Mouse (Mus musculus): ENCODE measurements at regions not wholly inside any gene's neighbourhood (a gene's known extent, or its start where the extent isn't known, plus 50 kb on each side); places are given as distances from the start of the nearest gene placed in this dataset.
A peak's percentile ranks its signal among the peaks of the same experiment; 100 is the strongest.
"Not testable (repeated sequence)": the region's sequence is repeated elsewhere in the genome, so short reads cannot be mapped to it uniquely, and the experiment has no call there.

DNA sequence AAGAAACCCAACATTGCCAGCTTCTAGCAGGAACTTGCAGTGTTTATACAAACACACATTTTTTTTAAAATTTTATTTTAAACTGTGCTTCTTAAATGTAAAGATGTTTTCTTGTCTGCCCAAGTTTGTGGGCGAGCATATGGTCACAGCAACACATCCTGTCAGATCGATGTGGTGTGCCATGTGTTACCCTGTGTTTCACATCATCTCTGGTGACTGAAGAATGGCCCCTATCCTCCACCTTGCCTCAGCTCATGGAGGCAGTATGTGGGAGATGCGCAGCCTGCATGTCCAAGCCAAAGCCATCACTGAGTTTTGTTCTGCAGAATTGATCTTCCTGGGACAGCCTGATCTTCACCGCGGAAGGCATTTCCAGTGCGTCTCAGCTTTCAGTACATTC lies 607.9 kb upstream of the Gm19410 start:
- no peak for DNase-seq (ENCODE audit: low spot score)
- 86% methylated on average over 6 of the region's 6 CpGs for WGBS
- H3K9me3 ChIP-seq (ENCODE audit: control insufficient read depth, low read length): no peaks in the 10 kb centered on the region
- H3K27ac ChIP-seq (ENCODE audit: low read depth, low read length): no peak overlapping the region
- H3K4me1 ChIP-seq (replicated peaks; ENCODE audit: control insufficient read depth, insufficient read depth, low read length): no peaks in the 10 kb centered on the region
- no peak overlapping the region for H3K4me2 ChIP-seq (ENCODE audit: low read depth, low read length, severe bottlenecking)
- ATAC-seq (replicated peaks; ENCODE audit: low FRiP score): no peak
- H3K4me3 ChIP-seq (ENCODE audit: low read depth, low read length): no peak overlapping the region
- no peaks in the 10 kb centered on the region for H3K36me3 ChIP-seq (ENCODE audit: control insufficient read depth, insufficient read depth, low read length)
- H3K9ac ChIP-seq (ENCODE audit: low read length): no peak overlapping the region
- no peaks in the 10 kb centered on the region for H3K27me3 ChIP-seq (ENCODE audit: control insufficient read depth, insufficient read depth, low read length)

DNA sequence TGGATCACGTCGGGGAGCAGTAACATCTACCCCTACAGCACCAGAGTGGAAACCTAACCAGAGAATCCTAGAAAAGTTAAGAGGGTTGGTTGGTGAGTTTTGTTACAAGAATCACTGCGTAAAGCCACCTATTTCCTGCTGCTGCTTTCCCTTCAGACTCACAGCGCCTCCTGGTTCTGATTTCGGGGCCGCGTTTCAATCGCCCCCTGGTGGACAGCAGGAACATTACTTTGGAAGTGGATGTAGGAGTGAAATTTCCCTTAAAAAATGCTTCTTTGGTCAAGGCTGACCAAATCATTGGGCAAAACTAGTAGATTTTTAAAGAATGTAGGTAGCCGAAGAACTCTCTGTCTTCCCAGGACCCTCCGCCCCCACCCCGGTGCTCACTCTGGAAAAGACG lies 606.3 kb upstream of the Gm19410 start:
- Histone ChIP-seq H3K4me2 (ENCODE audit: low read depth, low read length, severe bottlenecking) (no peak overlapping the region), H3K4me1 (replicated peaks; ENCODE audit: control insufficient read depth, insufficient read depth, low read length) (no peaks in the 10 kb centered on the region), H3K27me3 (ENCODE audit: control insufficient read depth, insufficient read depth, low read length) (no peaks in the 10 kb centered on the region), H3K9ac (ENCODE audit: low read length) (no peak overlapping the region), H3K27ac (ENCODE audit: low read depth, low read length) (no peak overlapping the region), H3K9me3 (ENCODE audit: control insufficient read depth, low read length) (no peaks in the 10 kb centered on the region), H3K36me3 (ENCODE audit: control insufficient read depth, insufficient read depth, low read length) (no peaks in the 10 kb centered on the region), H3K4me3 (ENCODE audit: low read depth, low read length) (no peak overlapping the region)
- 25% methylated on average over 12 of the region's 12 CpGs for WGBS
- ATAC-seq (replicated peaks; ENCODE audit: low FRiP score): 0 out of 2 replicates have a peak, but pooled peaks have one; percentile 33
- DNase-seq (ENCODE audit: low spot score): peak; percentile 72

DNA sequence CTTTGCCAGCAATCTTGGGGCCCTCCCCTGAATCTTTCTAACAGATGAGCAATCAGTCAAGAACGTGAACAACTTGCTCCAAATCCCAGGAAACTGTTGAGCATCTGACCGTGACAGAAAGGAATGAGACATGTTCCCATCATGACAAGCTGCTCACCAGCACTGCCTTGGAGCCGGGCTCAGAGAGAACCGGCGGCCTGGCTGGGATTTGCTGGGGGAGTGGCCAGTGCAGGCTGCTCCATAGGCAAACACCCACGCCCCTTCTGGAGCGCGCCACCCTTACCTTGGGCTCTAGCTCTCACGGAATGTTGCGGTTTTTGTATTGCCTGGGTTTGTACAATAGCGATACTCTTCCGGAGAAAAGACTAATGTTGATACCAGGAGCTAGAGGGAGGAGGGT lies 605.4 kb upstream of the Gm19410 start:
- no peak for ATAC-seq (replicated peaks; ENCODE audit: low FRiP score)
- WGBS: 88% methylated on average over 12 of the region's 12 CpGs
- DNase-seq (ENCODE audit: low spot score): no peak
- Histone ChIP-seq H3K4me3 (ENCODE audit: low read depth, low read length) (no peak overlapping the region), H3K9ac (ENCODE audit: low read length) (no peak overlapping the region), H3K36me3 (ENCODE audit: control insufficient read depth, insufficient read depth, low read length) (no peaks in the 10 kb centered on the region), H3K9me3 (ENCODE audit: control insufficient read depth, low read length) (no peaks in the 10 kb centered on the region), H3K4me1 (replicated peaks; ENCODE audit: control insufficient read depth, insufficient read depth, low read length) (no peaks in the 10 kb centered on the region), H3K27me3 (ENCODE audit: control insufficient read depth, insufficient read depth, low read length) (no peaks in the 10 kb centered on the region), H3K4me2 (ENCODE audit: low read depth, low read length, severe bottlenecking) (no peak overlapping the region), H3K27ac (ENCODE audit: low read depth, low read length) (no peak overlapping the region)

DNA sequence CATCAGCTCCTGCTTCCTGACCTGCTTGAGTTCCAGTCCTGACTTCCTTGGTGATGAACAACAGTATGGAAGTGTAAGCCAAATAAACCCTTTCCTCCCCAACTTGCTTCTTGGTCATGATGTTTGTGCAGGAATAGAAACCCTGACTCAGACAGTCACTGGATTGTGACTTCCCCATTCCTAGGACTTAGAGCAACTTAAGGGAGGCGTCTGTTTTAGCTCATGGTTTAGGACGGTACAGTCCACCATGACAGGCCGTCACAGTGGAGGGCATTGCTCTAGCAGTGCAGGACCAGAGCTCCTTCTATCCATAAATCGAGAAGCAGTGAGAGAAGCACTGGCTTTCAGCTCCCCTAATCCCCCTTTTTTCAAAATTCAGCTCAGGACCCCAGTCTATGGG lies 603.4 kb upstream of the Gm19410 start:
- H3K9me3 ChIP-seq (ENCODE audit: control insufficient read depth, low read length); H3K4me1 ChIP-seq (replicated peaks; ENCODE audit: control insufficient read depth, insufficient read depth, low read length); H3K9ac ChIP-seq (ENCODE audit: low read length); H3K27me3 ChIP-seq (ENCODE audit: control insufficient read depth, insufficient read depth, low read length); H3K4me3 ChIP-seq (ENCODE audit: low read depth, low read length); H3K36me3 ChIP-seq (ENCODE audit: control insufficient read depth, insufficient read depth, low read length); DNase-seq (ENCODE audit: low spot score); ATAC-seq (replicated peaks; ENCODE audit: low FRiP score); H3K4me2 ChIP-seq (ENCODE audit: low read depth, low read length, severe bottlenecking); H3K27ac ChIP-seq (ENCODE audit: low read depth, low read length): not testable (repeated sequence)
- WGBS: 91% methylated on average over 4 of the region's 4 CpGs

DNA sequence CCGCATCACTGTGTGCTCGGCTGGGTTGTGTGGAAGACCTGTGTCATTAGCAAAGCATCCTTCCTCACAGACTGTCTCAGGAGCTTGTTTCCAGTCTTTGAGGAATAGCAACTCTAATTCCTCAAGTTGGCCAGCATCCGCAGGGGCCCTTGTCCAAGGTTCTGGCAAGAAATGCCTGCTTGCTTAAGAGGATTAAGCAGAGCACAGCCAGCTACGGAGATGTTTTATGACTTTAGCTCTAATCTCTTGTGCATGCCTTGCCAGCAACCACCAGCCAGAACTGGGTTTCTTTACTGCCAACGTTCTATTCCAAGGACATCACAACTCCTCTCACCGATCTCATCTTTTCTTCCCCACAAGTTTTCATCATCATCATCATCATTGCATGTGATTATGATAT lies 599.0 kb upstream of the Gm19410 start:
- no peak overlapping the region for H3K4me2 ChIP-seq (ENCODE audit: low read depth, low read length, severe bottlenecking)
- no peaks in the 10 kb centered on the region for H3K36me3 ChIP-seq (ENCODE audit: control insufficient read depth, insufficient read depth, low read length)
- 83% methylated on average over 6 of the region's 6 CpGs for WGBS
- H3K9me3 ChIP-seq (ENCODE audit: control insufficient read depth, low read length): no peaks in the 10 kb centered on the region
- ATAC-seq (replicated peaks; ENCODE audit: low FRiP score) (no peak), DNase-seq (ENCODE audit: low spot score) (no peak)
- H3K9ac ChIP-seq (ENCODE audit: low read length): no peak overlapping the region
- no peak overlapping the region for H3K27ac ChIP-seq (ENCODE audit: low read depth, low read length)
- no peaks in the 10 kb centered on the region for H3K27me3 ChIP-seq (ENCODE audit: control insufficient read depth, insufficient read depth, low read length)
- no peaks in the 10 kb centered on the region for H3K4me1 ChIP-seq (replicated peaks; ENCODE audit: control insufficient read depth, insufficient read depth, low read length)
- no peak overlapping the region for H3K4me3 ChIP-seq (ENCODE audit: low read depth, low read length)

DNA sequence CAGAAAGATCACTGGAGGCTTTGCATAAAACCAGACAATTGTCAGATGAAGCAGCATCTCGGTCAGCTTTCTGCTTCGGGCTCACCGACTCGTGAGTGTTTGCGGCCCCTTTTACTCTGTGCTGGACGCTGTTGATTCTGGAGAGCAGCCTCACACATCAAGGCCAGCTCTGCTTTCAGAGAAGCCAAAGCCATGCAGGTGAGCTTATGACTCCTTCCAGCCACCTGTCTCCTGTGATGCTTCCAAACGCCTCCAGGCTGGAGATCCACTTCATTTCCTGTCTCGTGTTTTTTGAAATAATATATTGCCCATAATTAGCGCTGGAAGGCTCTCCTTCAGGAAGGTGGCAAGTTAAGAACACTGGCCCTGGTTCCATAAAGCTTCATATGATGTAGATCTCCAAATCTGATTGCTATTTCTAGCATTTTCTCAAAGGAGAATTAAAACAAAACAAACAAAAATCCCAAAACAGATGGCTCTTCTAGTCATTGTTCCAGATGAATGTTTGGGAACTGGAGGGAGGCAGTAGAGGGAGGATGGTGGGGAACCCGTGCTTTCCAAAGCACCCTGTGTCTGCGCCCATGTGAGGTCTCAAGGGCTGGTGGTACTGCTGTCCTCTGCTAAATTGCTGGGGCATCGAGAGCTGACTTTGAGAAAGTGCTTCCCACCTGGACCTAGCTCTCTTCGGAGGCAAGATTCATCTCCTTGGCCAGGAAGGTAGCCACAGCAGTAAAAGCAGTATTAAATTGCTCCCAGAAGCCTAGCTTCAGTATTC lies 593.9 kb upstream of the Gm19410 start:
- H3K27me3 ChIP-seq (ENCODE audit: control insufficient read depth, insufficient read depth, low read length): no peaks in the 10 kb centered on the region
- no peak overlapping the region for H3K4me2 ChIP-seq (ENCODE audit: low read depth, low read length, severe bottlenecking)
- H3K9ac ChIP-seq (ENCODE audit: low read length): no peak overlapping the region
- no peak for DNase-seq (ENCODE audit: low spot score)
- 90% methylated on average over 13 of the region's 13 CpGs for WGBS
- no peaks in the 10 kb centered on the region for H3K9me3 ChIP-seq (ENCODE audit: control insufficient read depth, low read length)
- H3K4me3 ChIP-seq (ENCODE audit: low read depth, low read length): no peak overlapping the region
- no peak overlapping the region for H3K27ac ChIP-seq (ENCODE audit: low read depth, low read length)
- no peaks in the 10 kb centered on the region for H3K36me3 ChIP-seq (ENCODE audit: control insufficient read depth, insufficient read depth, low read length)
- ATAC-seq (replicated peaks; ENCODE audit: low FRiP score): no peak
- H3K4me1 ChIP-seq (replicated peaks; ENCODE audit: control insufficient read depth, insufficient read depth, low read length): no peaks in the 10 kb centered on the region

DNA sequence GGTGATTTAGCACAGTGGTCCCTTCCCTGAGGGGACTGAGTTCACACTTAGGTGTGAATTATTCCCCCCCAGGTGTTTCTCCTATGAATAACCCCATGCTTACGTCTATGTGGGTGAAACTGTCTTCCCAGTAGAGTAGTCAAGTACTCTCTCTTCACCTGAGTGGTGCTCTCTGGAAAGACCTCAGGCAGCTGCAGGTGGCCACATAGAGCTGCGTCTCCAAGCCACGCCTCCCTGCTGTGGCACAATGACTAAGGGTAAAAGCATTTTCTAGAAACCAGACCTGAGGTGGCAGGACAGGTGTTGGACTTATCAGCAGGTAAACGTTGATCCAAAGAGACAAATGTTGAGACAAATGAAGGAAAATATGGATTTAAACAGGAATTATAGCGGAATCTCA lies 588.3 kb upstream of the Gm19410 start:
- no peak for DNase-seq (ENCODE audit: low spot score)
- 78% methylated on average over 5 of the region's 5 CpGs for WGBS

DNA sequence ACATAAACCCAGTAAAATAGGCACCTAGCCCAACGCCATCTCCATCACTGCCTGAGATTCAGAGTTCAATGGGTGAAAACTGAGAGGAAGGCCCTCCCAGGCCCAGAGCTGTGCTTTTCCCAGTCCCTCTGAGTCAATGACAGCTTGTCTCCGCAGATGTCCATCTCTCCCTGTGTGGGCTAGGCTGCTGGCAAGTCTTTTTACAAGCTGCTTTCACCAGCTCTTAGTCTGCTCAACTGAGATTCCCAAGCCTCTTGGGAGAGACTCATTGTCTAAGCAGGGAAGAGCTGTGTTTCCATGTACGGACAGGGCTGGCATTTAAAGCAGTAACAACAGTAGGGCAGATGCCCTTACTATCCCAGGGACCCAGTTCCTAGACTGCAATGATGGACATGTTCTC lies 585.5 kb upstream of the Gm19410 start:
- H3K36me3 ChIP-seq (ENCODE audit: control insufficient read depth, insufficient read depth, low read length): no peaks in the 10 kb centered on the region
- WGBS: 75% methylated on average over 3 of the region's 3 CpGs
- no peaks in the 10 kb centered on the region for H3K27me3 ChIP-seq (ENCODE audit: control insufficient read depth, insufficient read depth, low read length)
- H3K4me3 ChIP-seq (ENCODE audit: low read depth, low read length): no peak overlapping the region
- H3K9ac ChIP-seq (ENCODE audit: low read length): no peak overlapping the region
- H3K4me1 ChIP-seq (replicated peaks; ENCODE audit: control insufficient read depth, insufficient read depth, low read length): no peaks in the 10 kb centered on the region
- DNase-seq (ENCODE audit: low spot score) (no peak), ATAC-seq (replicated peaks; ENCODE audit: low FRiP score) (no peak)
- no peak overlapping the region for H3K4me2 ChIP-seq (ENCODE audit: low read depth, low read length, severe bottlenecking)
- no peaks in the 10 kb centered on the region for H3K9me3 ChIP-seq (ENCODE audit: control insufficient read depth, low read length)
- H3K27ac ChIP-seq (ENCODE audit: low read depth, low read length): no peak overlapping the region

More for the DNA sequence above, 588.3 kb upstream of the Gm19410 start:
- no peak for ATAC-seq (replicated peaks; ENCODE audit: low FRiP score)
- no peak overlapping the region for H3K27ac ChIP-seq (ENCODE audit: low read depth, low read length)
- no peaks in the 10 kb centered on the region for H3K4me1 ChIP-seq (replicated peaks; ENCODE audit: control insufficient read depth, insufficient read depth, low read length)
- H3K36me3 ChIP-seq (ENCODE audit: control insufficient read depth, insufficient read depth, low read length): no peaks in the 10 kb centered on the region
- no peaks in the 10 kb centered on the region for H3K9me3 ChIP-seq (ENCODE audit: control insufficient read depth, low read length)
- no peak overlapping the region for H3K9ac ChIP-seq (ENCODE audit: low read length)
- H3K4me3 ChIP-seq (ENCODE audit: low read depth, low read length): no peak overlapping the region
- H3K4me2 ChIP-seq (ENCODE audit: low read depth, low read length, severe bottlenecking): no peak overlapping the region
- H3K27me3 ChIP-seq (ENCODE audit: control insufficient read depth, insufficient read depth, low read length): no peaks in the 10 kb centered on the region

DNA sequence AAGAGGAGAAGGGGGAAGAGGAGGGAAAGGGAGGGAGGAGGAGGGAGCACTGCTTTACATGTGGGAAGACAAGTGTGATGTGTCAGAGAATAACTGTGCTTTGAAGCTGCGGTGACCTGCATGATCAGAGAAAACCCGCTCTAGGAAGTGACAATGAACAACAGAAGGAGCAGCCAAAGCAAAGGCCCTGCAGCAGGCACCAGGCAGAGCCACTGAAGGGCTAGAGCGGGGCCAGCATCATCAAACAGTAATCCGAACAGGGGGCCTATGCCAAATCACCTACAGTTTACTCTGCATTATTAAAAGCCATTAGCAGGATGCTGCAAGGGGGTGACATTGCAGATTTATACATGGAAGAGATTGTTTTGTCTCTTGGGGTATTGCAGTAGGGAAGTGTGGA lies 583.4 kb upstream of the Gm19410 start:
- H3K4me1 ChIP-seq (replicated peaks; ENCODE audit: control insufficient read depth, insufficient read depth, low read length): no peaks in the 10 kb centered on the region
- no peak overlapping the region for H3K9ac ChIP-seq (ENCODE audit: low read length)
- ATAC-seq (replicated peaks; ENCODE audit: low FRiP score): no peak
- H3K27me3 ChIP-seq (ENCODE audit: control insufficient read depth, insufficient read depth, low read length): no peaks in the 10 kb centered on the region
- WGBS: 81% methylated on average over 4 of the region's 4 CpGs
- no peak overlapping the region for H3K4me2 ChIP-seq (ENCODE audit: low read depth, low read length, severe bottlenecking)
- H3K9me3 ChIP-seq (ENCODE audit: control insufficient read depth, low read length): no peaks in the 10 kb centered on the region
- no peak overlapping the region for H3K4me3 ChIP-seq (ENCODE audit: low read depth, low read length)
- H3K27ac ChIP-seq (ENCODE audit: low read depth, low read length): no peak overlapping the region
- no peaks in the 10 kb centered on the region for H3K36me3 ChIP-seq (ENCODE audit: control insufficient read depth, insufficient read depth, low read length)
- no peak for DNase-seq (ENCODE audit: low spot score)
